Mouse (Mus musculus): ENCODE data around the gene Itgae.

DNA sequence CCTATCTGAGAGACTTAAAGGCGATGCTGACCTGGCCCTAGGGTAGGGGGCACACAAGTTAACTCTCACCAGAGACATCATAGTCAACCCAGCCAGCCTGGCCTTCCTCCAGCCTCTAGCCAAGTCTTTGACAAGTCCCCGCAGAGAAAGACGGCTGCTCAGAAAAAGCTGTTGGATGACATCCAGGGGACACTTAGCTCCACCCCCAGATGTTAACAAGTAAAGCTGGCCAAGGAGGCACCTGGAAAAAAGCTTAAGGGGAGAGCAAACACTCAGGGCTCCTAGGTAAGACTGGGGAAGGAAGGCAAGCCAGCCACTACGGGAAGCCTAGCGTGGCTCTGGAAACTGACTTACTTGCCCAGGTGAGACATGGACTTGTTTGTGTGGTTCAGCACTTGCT lies 81.8 kb downstream of the Itgae start:
- TF ChIP-seq POLR2A (IDR thresholded peaks at IDR 0.05; ENCODE audit: low read depth, low read length) (no peak), CTCF (IDR thresholded peaks at IDR 0.05; ENCODE audit: extremely low read depth, insufficient read length, insufficient replicate concordance, low read depth, low read length) (no peak)

Measured in small intestine, adult 2 months (tissue).